Mouse (Mus musculus): ENCODE measurements around the gene Nrros.

DNA sequence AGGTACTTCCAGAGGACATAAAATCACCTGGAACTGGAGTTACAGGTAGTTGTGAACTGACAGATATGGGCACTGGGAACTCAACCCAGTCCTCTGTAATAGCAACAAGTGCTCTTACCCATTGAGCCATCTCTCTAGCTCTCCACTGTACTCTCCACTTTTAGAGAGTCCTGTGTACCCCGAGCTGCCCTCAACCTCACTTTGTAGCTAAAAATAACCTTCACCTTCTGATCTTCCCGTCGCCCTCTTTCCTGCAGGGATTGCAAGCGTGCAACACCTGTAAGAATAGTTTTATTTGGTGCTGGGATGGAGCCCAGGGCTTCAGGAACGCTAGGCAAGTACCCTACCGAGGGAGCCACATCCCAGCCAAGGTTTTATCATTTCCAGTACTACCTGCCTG, 49.6 kb downstream of the Nrros start:
- no peak for TF ChIP-seq ZC3H11A (IDR thresholded peaks at IDR 0.05; ENCODE audit: low read depth, low read length)
- no peak for TF ChIP-seq ELF1 (IDR thresholded peaks at IDR 0.05; ENCODE audit: low read depth, low read length)
- no peak for TF ChIP-seq SIN3A (IDR thresholded peaks at IDR 0.05; ENCODE audit: low read length)
- TF ChIP-seq MEF2A (IDR thresholded peaks at IDR 0.05; ENCODE audit: extremely low read depth, insufficient replicate concordance, low read depth, low read length, poor library complexity, severe bottlenecking), result no peak
